ENCODE assay signal across 24 mouse cellular contexts in genomic region chr14:99593864-99594263, GRCm38 (mm10).
"Had no signal": no experiment of that assay in that cellular context is flagged by ENCODE, and none has a peak within 500 bp of the region (broad histone marks: within the 10 kb centered on the region; RNA-seq: fewer than 3 reads in every experiment).

No protein-coding gene starts in this region.

- DNase-seq: kidney, adult 11 months; kidney, adult 8-10 months; kidney, postnatal 10 days; kidney, postnatal 36 days; layer of hippocampus, postnatal 36 days; liver; lung, adult 18-20 months; right cerebral cortex, adult 18-20 months; right cerebral cortex, postnatal 14 days; right cerebral cortex, postnatal 4 days; thymus, adult 2 months; thymus, postnatal 14 days; thymus, postnatal 4 days had no signal

- H3K27ac ChIP-seq: kidney, embryonic 15.5 days; left cerebral cortex, adult 2 months; limb, embryonic 10.5 days; limb, embryonic 13.5 days; liver, embryonic 12.5 days; liver, embryonic 15.5 days; macrophage; midbrain, embryonic 15.5 days; neural tube, embryonic 13.5 days; stomach, postnatal 0 days had no signal

- H3K4me1 ChIP-seq: liver, embryonic 12.5 days; liver, embryonic 15.5 days; midbrain, embryonic 15.5 days had no signal

- H3K9ac ChIP-seq: kidney, embryonic 15.5 days; limb, embryonic 13.5 days; liver, embryonic 12.5 days; liver, embryonic 15.5 days; midbrain, embryonic 15.5 days; neural tube, embryonic 13.5 days had no signal

- ATAC-seq: liver, embryonic 12.5 days; midbrain, embryonic 15.5 days had no signal

- H3K27me3 ChIP-seq: kidney, embryonic 15.5 days; limb, embryonic 13.5 days; liver, embryonic 12.5 days; liver, embryonic 15.5 days; midbrain, embryonic 15.5 days; neural tube, embryonic 13.5 days had no signal

- H3K4me2 ChIP-seq: kidney, embryonic 15.5 days; limb, embryonic 13.5 days; liver, embryonic 12.5 days; liver, embryonic 15.5 days; midbrain, embryonic 15.5 days; neural tube, embryonic 13.5 days had no signal

- H3K36me3 ChIP-seq: kidney, embryonic 15.5 days; limb, embryonic 10.5 days; limb, embryonic 13.5 days; liver, embryonic 12.5 days; liver, embryonic 15.5 days; midbrain, embryonic 15.5 days; neural tube, embryonic 13.5 days had no signal

- H3K9me3 ChIP-seq: kidney, embryonic 15.5 days; limb, embryonic 10.5 days; limb, embryonic 13.5 days; liver, embryonic 12.5 days; liver, embryonic 15.5 days; midbrain, embryonic 15.5 days; neural tube, embryonic 13.5 days had no signal

- H3K4me3 ChIP-seq: kidney, embryonic 15.5 days; left cerebral cortex, adult 2 months; limb, embryonic 10.5 days; limb, embryonic 13.5 days; liver, embryonic 12.5 days; liver, embryonic 15.5 days; midbrain, embryonic 15.5 days; myocyte; neural tube, embryonic 13.5 days had no signal
